Mouse (Mus musculus) intestine, postnatal 0 days (tissue): ENCODE measurements around the gene Sema4d. TPM values are rescaled to one million over a fixed set of nuclear protein-coding genes. Genes with fewer than 3 reads are reported as not detected.

Source experiments
- ATAC-seq: fragments of 200-750 bp; cut with Nextera tagmentation; 2 replicates; pipeline ENCODE4 v1.8.0; 2017; ENCODE audit warnings: mild to moderate bottlenecking, moderate TSS enrichment, moderate library complexity
- H3K27ac ChIP-seq: fragments of 300-500 bp; sonication (generic); 2 replicates; pipeline ENCODE4 v1.5.1; 2014; ENCODE audit warnings: mild to moderate bottlenecking, low read depth, low read length, moderate library complexity
- H3K27me3 ChIP-seq: fragments of 300-500 bp; sonication (generic); replicated peaks from 2 replicates; pipeline ENCODE4 v1.6.1; 2014; ENCODE audit warnings: low read length, mixed read lengths; ENCODE audit not compliant: control insufficient read depth, insufficient read depth
- H3K36me3 ChIP-seq: fragments of 300-500 bp; sonication (generic); 2 replicates; pipeline ENCODE4 v1.6.1; 2014; ENCODE audit warnings: mild to moderate bottlenecking, moderate library complexity; ENCODE audit not compliant: control insufficient read depth, insufficient read depth
- H3K4me1 ChIP-seq: fragments of 300-500 bp; sonication (generic); replicated peaks from 2 replicates; pipeline ENCODE4 v1.6.1; 2014; ENCODE audit warnings: antibody characterized with exemption, low read length, mixed read lengths; ENCODE audit not compliant: control insufficient read depth, insufficient read depth
- H3K4me2 ChIP-seq: fragments of 300-500 bp; sonication (generic); replicated peaks from 2 replicates; pipeline ENCODE4 v1.6.1; 2014; ENCODE audit warnings: low read depth, mild to moderate bottlenecking, moderate library complexity
- H3K4me3 ChIP-seq: fragments of 300-500 bp; sonication (generic); 2 replicates; pipeline ENCODE4 v1.5.1; 2014; ENCODE audit warnings: low read depth, low read length
- H3K9ac ChIP-seq: fragments of 300-500 bp; sonication (generic); 2 replicates; pipeline ENCODE4 v1.6.1; 2014; ENCODE audit warnings: mild to moderate bottlenecking, low read depth, low read length
- H3K9me3 ChIP-seq: fragments of 300-500 bp; sonication (generic); 2 replicates; pipeline ENCODE4 v1.6.1; 2016; ENCODE audit warnings: mixed run types; ENCODE audit not compliant: control insufficient read depth
- CTCF ChIP-seq: sonication (generic); IDR thresholded peaks from 2 replicates; pipeline ENCODE4 v1.5.1; 2016; ENCODE audit warnings: low read depth, mild to moderate bottlenecking, control low read depth, antibody characterized with exemption, moderate library complexity
- WGBS: fragments of 180-500 bp; shearing (Covaris S2); extraction: QIAGEN DNeasy Blood & Tissue Kit; methylation state at CpG from one replicate; pipeline ENCODE4 v1.1.7; 2014; 5-methylcytosine and 5-hydroxymethylcytosine counted together
- polyA plus RNA-seq: library from polyadenylated mRNA; unstranded; fragments of >200 nt; fragmentation: Nextera tagmentation; extraction: Ambion mirVana; gene quantifications from 2 replicates; pipeline ENCODE4 v1.2.1, GENCODE M21; 2015

Gene Sema4d
- polyA plus RNA-seq: 3.4 TPM in 2 replicates

- Histone ChIP-seq H3K9ac (peak within 1 kb of the TSS; percentile 66), H3K4me3 (peak within 1 kb of the TSS; percentile 78), H3K4me1 (no peaks in the 10 kb centered on the region), H3K4me2 (peak within 1 kb of the TSS; percentile 98), H3K27me3 (no peaks in the 10 kb centered on the region), H3K36me3 (no peaks in the 10 kb centered on the region), H3K27ac (no peak within 1 kb of the TSS), H3K9me3 (no peaks in the 10 kb centered on the region)
- ATAC-seq: peak; percentile 58
- no peak for TF ChIP-seq CTCF
- WGBS: 2% methylated on average over 39 of the region's 52 CpGs
Observed at GRCm38 (mm10) chr13:51793425-51793891, at the start of gene Sema4d. TSS of gene Sema4d (minus strand) at chr13:51793747.

- no peak for TF ChIP-seq CTCF
- H3K27me3 ChIP-seq: peaks cover 16% of the 10 kb centered on the region; the same call in 1 of the 2 replicates
- H3K4me2 ChIP-seq: no peak overlapping the region
- WGBS: 77% methylated on average over 4 of the region's 4 CpGs
- H3K9ac ChIP-seq: no peak overlapping the region
- 0 out of 2 replicates have a peak, but pooled peaks cover 3% of the 10 kb centered on the region for H3K4me1 ChIP-seq
- no peak overlapping the region for H3K4me3 ChIP-seq
- H3K27ac ChIP-seq: no peak overlapping the region
- H3K36me3 ChIP-seq: no peaks in the 10 kb centered on the region
- H3K9me3 ChIP-seq: no peaks in the 10 kb centered on the region
- no peak for ATAC-seq
Observed at GRCm38 (mm10) chr13:51843298-51843697, 49.8 kb upstream of the Sema4d start.

DNA sequence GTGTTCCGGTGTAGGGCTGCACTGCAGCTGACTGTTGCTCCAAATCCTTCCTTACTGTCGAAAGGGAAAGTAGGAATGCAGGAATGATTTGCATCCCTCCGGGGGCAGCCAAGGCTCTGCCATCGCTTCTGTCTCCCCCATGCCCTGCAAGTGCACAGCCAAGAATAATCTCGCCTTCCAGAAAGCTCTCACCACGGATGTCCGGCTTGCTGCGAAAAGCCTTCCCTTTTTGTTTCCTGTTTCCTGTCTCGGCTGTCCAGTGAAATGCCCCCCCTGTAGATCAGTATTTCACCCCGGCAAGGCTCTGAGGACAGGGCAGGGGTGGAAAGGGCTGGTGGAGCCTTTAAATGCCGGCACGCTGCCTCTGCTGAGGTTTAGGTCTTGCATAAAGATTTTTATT, 49.2 kb upstream of the Sema4d start:
- TF ChIP-seq CTCF: 0 out of 2 replicates have a peak, but pooled peaks have one; percentile 8
- Histone ChIP-seq H3K4me3 (no peak overlapping the region), H3K36me3 (no peaks in the 10 kb centered on the region), H3K4me1 (0 out of 2 replicates have a peak, but pooled peaks cover 3% of the 10 kb centered on the region), H3K9ac (no peak overlapping the region), H3K4me2 (peak overlapping the region; percentile 21; the same call in 1 of the 2 replicates), H3K27me3 (peaks cover 16% of the 10 kb centered on the region; the same call in 1 of the 2 replicates), H3K27ac (no peak overlapping the region), H3K9me3 (no peaks in the 10 kb centered on the region)
- no peak for ATAC-seq
- WGBS: 36% methylated on average over 12 of the region's 12 CpGs

GRCm38 (mm10) chr13:51842191-51842590, 48.6 kb upstream of the Sema4d start:
- H3K4me3 ChIP-seq: no peak overlapping the region
- no peak overlapping the region for H3K9ac ChIP-seq
- H3K27me3 ChIP-seq: peaks cover 16% of the 10 kb centered on the region; the same call in 1 of the 2 replicates
- no peak overlapping the region for H3K27ac ChIP-seq
- 41% methylated on average over 5 of the region's 5 CpGs for WGBS
- ATAC-seq: no peak
- 0 out of 2 replicates have a peak, but pooled peaks cover 3% of the 10 kb centered on the region for H3K4me1 ChIP-seq
- no peak overlapping the region for H3K4me2 ChIP-seq
- no peaks in the 10 kb centered on the region for H3K36me3 ChIP-seq
- no peaks in the 10 kb centered on the region for H3K9me3 ChIP-seq
- no peak for TF ChIP-seq CTCF

DNA sequence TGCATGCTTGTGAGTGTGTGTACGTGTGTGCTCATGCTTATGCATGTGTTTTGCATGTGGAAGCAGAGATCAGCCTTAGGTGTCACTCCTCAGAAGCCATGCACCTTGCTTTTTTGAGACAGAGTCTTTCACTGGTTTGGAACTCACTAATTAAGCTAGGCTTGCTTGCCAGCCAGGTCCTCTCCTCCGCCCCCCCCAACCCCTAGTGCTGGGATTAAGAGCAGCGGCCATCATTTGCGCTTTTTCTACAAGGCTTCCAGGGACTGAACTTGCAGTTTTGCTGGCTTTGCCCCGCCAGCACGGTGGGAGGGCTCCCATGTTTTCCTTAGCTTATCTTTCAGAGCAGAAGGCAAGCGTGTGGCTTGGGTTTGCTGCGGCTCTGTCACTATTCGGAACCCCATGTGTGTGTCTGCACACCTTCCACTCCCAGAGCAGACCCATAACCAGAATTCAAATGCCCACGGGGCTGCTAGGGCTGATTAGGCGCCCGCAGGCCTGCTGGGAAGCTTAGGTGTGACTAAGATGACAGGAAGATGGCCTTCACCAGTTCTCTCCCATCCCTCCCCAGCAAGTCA, 48.1 kb upstream of the Sema4d start:
- Histone ChIP-seq H3K4me3 (no peak overlapping the region), H3K9ac (no peak overlapping the region), H3K9me3 (no peaks in the 10 kb centered on the region), H3K36me3 (no peaks in the 10 kb centered on the region), H3K27me3 (peaks cover 16% of the 10 kb centered on the region; the same call in 1 of the 2 replicates), H3K4me2 (no peak overlapping the region), H3K4me1 (0 out of 2 replicates have a peak, but pooled peaks cover 3% of the 10 kb centered on the region), H3K27ac (no peak overlapping the region)
- 59% methylated on average over 12 of the region's 12 CpGs for WGBS
- no peak for TF ChIP-seq CTCF
- no peak for ATAC-seq

DNA sequence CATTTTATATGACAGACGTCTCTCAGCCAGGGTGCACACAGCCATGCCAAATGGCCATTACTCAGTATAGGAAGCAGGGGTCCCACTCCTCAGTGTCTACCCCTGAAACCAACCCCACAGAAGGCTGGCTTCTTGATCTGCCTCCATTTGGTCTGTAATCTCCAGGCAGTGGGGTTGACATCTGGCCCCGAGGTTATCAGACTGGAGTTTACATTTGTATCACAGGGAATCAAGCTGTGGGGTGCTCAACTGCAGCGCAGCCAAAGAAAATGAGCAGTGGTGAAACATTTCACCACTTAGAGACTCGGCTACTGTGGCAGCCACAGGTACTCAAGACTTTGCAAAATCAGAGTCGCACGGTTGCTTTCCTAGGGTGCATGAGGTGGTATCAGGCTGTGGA, 47.2 kb upstream of the Sema4d start:
- ATAC-seq: no peak
- Histone ChIP-seq H3K4me2 (no peak overlapping the region), H3K4me1 (0 out of 2 replicates have a peak, but pooled peaks cover 3% of the 10 kb centered on the region), H3K9ac (no peak overlapping the region), H3K9me3 (no peaks in the 10 kb centered on the region), H3K36me3 (no peaks in the 10 kb centered on the region), H3K27ac (no peak overlapping the region), H3K4me3 (no peak overlapping the region), H3K27me3 (peaks cover 16% of the 10 kb centered on the region; the same call in 1 of the 2 replicates)
- no peak for TF ChIP-seq CTCF
- 59% methylated on average over 6 of the region's 6 CpGs for WGBS
